Mouse (Mus musculus) bone marrow macrophage, adult 2 months (primary cell): ENCODE measurements at regions not wholly inside any gene's neighbourhood (a gene's known extent, or its start where the extent isn't known, plus 50 kb on each side); places are given as distances from the start of the nearest gene placed in this dataset.

Experiments
- CTCF ChIP-seq: IDR thresholded peaks from 2 replicates; pipeline ENCODE4 v1.5.1; 2012; ENCODE audit warnings: low read depth, mild to moderate bottlenecking, low read length, moderate library complexity
- POLR2A ChIP-seq: IDR thresholded peaks from 2 replicates; pipeline ENCODE4 v1.6.1; 2012; ENCODE audit warnings: mild to moderate bottlenecking, low read depth, low read length, borderline replicate concordance

GRCm38 (mm10) chr2:133456785-133457184, 95.2 kb upstream of the Bmp2 start:
- no peak for TF ChIP-seq CTCF
- no peak for TF ChIP-seq POLR2A
